Mouse (Mus musculus) bone marrow macrophage, adult 2 months (primary cell): ENCODE measurements around the gene Dnajc5. TPM values are rescaled to one million over a fixed set of nuclear protein-coding genes. Genes with fewer than 3 reads are reported as not detected.

ENCODE experiments used
- H3K27ac ChIP-seq: 2 replicates; pipeline ENCODE4 v1.5.1; 2012; ENCODE audit warnings: low read depth, low read length; ENCODE audit not compliant: insufficient read depth
- H3K4me1 ChIP-seq: 2 replicates; pipeline ENCODE4 v1.6.1; 2012; ENCODE audit warnings: low read length; ENCODE audit not compliant: control insufficient read depth, insufficient read depth
- H3K4me3 ChIP-seq: 2 replicates; pipeline ENCODE4 v1.5.1; 2012; ENCODE audit warnings: mild to moderate bottlenecking, low read length, moderate library complexity; ENCODE audit not compliant: insufficient read depth
- CTCF ChIP-seq: IDR thresholded peaks from 2 replicates; pipeline ENCODE4 v1.5.1; 2012; ENCODE audit warnings: low read depth, mild to moderate bottlenecking, low read length, moderate library complexity
- POLR2A ChIP-seq: IDR thresholded peaks from 2 replicates; pipeline ENCODE4 v1.6.1; 2012; ENCODE audit warnings: mild to moderate bottlenecking, low read depth, low read length, borderline replicate concordance
- polyA plus RNA-seq: library from polyadenylated mRNA; stranded (reverse); fragments of >200 nt; gene quantifications from 2 replicates; pipeline ENCODE4 v1.2.4, GENCODE M21; 2012; ENCODE audit not compliant: missing spikeins, insufficient read depth, insufficient read length

Dnajc5 gene
- polyA plus RNA-seq, 1 experiment = 71.7 TPM

DNA sequence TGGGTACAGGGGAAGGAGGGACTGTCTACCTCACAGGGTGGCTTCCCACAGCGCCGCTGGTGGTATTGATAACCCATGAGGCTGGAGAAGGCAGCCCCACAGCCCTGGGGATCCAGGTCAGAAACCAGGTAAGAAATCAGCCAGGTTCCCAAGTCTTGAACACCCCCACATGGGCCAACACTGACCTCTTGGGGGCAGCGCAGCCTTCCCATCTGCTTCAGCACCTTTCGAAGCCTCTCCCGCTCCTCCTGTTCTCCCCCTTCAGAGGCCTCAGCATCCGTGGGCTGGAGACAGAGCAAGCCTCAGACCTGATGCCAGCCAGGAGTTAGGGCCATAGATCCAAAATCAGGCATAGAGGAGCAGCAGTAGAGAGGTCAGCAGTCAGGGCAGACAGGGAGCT lies 67.5 kb downstream of the Dnajc5 start:
- Histone ChIP-seq H3K4me1 (peaks cover 4% of the 10 kb centered on the region; the same call in 1 of the 2 replicates), H3K27ac (no peak overlapping the region), H3K4me3 (no peak overlapping the region)
- TF ChIP-seq CTCF (no peak), POLR2A (no peak)

DNA sequence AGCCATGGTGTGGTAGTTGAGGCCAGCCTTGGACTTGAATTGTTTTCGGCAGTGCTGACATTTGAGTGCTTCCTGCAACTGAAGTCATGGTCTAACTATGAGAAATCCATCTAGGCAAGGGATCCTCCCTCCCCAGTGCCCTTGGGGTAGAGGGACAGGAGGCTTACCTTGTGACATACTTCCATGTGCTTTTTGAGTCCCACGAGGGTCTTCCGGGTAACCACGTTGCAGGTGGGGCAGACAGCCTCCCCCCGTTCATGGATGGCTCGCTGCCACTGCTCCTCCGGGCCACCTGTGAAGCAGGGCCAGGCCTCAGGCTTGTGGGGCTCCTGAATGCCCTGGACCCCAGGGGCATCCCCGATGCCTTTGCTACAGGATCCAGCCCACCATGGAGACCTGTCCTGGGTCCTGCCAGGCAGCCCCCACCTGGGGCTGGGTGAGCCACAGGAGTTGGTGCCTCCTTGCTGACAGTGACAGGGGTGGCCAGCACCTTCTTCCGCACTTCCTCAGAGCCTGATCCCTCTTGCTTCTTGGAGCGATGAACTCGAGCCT lies 68.0 kb downstream of the Dnajc5 start:
- Histone ChIP-seq H3K4me3 (no peak overlapping the region), H3K4me1 (peaks cover 5% of the 10 kb centered on the region; the same call in 1 of the 2 replicates), H3K27ac (no peak overlapping the region)
- TF ChIP-seq CTCF (no peak), POLR2A (no peak)

DNA sequence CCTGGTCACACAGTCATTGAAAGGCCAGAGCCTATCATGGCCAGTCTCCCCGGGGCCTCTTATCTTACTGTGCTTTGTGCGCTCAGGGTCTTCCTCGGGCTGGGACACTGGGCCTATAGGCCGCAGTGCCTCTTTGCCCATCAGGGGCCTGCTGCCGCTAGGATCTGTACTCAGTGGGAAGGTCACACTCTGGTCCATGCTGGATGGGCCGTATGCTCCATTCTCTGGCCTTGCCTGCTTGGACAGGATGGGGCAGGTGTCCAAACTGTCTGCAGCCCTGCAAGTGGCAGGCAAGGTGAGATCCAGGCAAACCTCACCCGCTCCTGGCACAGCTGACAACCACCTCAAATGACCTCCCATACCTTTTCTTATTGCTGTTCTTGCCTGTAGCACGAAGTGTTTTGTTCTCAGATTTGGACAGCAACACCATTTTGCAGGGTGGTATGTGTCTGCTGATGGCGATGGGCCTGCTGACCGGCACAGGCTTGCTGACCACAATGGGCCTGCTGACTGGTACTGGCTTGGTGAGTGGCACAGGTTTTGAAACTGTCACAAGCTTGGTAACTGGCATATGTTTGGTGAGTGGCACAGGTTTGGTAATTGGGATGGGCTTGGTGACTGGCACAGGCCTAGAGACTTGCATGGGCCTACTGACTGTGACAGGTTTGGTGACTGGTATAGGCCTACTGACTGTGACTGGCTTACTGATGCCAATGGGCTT lies 68.9 kb downstream of the Dnajc5 start:
- no peak overlapping the region for H3K27ac ChIP-seq
- TF ChIP-seq CTCF = no peak
- no peak for TF ChIP-seq POLR2A
- H3K4me1 ChIP-seq = peaks cover 9% of the 10 kb centered on the region
- no peak overlapping the region for H3K4me3 ChIP-seq

DNA sequence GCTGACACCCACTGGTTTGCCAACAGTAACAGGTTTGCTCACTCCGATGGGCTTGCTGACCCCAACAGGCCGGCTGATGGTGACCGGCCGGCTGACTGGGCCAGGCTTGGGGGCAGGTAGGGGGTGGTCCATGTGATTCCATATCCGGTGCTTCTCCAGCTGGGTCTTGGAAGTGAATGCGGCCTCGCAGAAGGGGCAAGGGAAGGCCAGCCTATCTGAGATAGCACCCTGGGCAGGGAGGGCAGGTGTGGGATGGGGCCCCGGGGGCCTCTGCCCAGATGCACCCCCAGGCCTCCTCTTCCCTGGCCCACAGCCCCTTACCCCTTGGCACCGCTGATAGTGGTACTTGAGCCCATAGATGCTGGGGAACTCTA lies 69.4 kb downstream of the Dnajc5 start:
- H3K4me3 ChIP-seq = no peak overlapping the region
- no peak overlapping the region for H3K27ac ChIP-seq
- TF ChIP-seq POLR2A = no peak
- H3K4me1 ChIP-seq = peaks cover 9% of the 10 kb centered on the region

DNA sequence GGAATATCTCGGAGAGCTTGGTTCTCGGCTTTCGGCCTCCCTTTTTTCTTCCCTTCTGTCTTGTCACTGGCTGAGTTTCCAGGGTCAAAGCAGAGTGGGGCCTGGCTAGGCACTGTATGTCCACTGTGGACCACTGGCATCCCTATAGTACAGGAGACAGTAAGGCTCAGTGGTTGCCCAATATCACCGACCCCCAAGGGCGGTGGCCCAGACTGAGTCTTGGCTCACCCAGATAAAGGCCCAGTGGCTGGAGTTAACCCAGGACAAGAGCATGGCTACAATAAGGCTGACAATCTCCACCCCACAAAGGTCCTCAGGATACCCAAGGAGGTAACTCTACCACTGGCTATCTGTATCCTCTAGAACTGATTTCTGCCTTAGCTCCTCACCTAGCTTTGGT lies 70.2 kb downstream of the Dnajc5 start:
- no peak overlapping the region for H3K27ac ChIP-seq
- peaks cover 9% of the 10 kb centered on the region for H3K4me1 ChIP-seq
- no peak for TF ChIP-seq CTCF
- TF ChIP-seq POLR2A = no peak
- no peak overlapping the region for H3K4me3 ChIP-seq

DNA sequence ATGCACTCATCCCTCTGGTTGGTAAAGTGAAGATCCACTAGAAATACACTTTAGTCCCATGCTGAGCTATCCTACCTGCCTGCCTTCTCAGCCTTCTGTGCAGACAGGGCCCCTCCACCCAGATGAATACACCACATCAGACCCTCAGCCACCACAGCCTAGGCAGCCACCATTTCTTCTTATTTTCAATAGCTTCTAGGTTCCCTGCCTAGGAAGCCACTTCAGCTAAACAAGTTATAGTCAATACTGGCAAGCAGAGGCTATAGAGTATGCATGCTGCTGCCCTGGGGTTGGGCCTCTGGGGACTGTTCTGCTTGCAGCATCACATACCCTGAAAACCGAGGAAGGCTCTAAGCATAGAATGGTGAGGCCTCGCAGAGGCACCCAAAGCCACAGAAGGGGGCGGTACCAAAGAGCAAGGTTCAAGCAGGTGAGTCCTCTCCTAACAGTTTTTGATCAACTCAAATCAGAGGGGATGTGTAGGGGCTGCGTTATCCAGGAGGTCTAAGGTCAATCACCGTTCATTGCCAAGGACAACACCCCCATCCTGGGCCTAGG lies 71.3 kb downstream of the Dnajc5 start, which contains the start of gene Prpf6:
Prpf6 (plus strand) TSS at position 341 of the 558 bp plus-strand sequence.
- Histone ChIP-seq H3K4me3 (peak within 1 kb of the TSS; percentile 82), H3K4me1 (peaks cover 9% of the 10 kb centered on the region), H3K27ac (peak within 1 kb of the TSS; percentile 43)
- no peak for TF ChIP-seq CTCF
- TF ChIP-seq POLR2A = no peak

DNA sequence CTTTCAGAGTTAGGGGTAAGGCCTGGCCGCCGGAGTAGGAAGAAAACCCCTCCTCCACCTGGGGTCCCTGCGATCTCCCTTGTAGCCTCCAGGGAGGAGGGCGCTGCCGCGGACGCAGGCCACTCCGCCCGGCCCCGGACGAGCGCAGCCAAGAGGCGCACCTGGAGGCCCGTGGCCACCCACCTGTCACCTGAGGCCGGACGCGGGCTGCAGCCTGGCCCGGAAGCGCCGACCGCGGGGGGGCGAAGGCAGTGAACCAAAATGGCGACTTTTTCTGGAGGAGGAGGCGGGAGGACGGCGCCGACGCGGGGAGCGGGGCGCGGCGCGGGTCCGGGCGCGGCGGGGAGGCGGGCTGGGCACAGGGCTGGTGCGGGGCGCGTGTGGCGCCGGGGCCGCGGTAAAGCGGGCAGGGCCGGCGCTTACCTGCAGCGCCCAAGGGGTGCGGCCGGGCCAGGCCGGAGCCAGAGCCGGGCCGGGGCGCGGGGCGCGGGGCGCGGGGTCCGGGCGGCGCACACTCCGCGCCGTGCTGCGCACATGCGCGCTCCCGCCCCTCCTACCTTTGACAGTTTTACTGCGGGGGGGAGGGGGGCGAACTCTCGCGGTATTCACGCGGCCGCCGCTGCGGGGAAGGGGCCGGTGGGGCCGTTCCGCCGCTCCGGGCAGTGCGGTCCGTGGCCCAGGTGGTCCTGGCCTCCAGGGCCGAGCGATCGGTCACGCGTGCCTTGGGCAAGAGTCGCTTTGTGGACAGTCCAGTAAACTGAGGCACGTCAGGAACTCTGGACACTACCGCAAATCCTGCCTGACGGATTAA lies 72.2 kb downstream of the Dnajc5 start, which contains the start of gene Zfp512b:
Zfp512b (minus strand) TSS at position 573 of the 811 bp plus-strand sequence.
- H3K4me1 ChIP-seq = peaks cover 11% of the 10 kb centered on the region
- H3K27ac ChIP-seq = peak within 1 kb of the TSS; percentile 43
- H3K4me3 ChIP-seq = peak within 1 kb of the TSS; percentile 82
- TF ChIP-seq POLR2A (0 out of 2 replicates have a peak, but pooled peaks have one; percentile 6), CTCF (no peak)

DNA sequence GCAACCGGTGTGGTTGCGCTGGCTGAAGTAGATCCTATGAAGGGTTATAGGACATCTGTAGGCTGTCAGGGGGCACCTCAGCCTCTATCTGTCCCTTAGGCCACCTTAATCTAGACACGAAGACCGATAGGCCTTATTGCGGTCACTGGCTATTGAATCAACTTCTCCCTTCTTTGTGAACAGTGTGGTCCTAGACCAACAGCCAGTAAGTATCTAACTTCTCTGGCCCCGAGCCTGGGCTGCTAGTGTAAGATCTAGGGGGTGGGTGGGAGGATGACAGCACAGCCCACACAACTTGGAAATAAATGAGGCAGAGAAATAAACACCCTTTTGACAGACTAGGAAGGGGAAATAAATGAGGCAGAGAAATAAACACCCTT lies 72.7 kb downstream of the Dnajc5 start:
- H3K27ac ChIP-seq = peak overlapping the region; percentile 43

DNA sequence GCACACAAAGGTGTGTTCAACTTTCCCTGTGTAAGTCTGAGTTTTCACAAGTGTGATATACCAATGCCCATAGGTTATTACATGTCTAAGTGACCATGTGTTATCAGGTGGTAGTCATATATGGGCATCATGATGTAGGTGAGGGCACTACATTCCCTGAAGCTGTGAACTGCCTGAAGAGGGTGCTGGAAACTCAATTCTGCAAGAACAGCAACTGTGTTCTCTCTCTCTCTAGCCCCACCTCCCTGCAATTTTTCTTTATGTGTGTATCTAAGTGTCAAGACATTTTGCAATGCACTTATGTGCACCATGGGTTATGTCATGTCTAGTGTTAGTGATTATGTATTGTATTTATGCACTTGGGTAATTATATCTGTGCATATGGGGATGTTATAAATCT lies 73.7 kb downstream of the Dnajc5 start:
- no peak overlapping the region for H3K4me3 ChIP-seq
- no peak overlapping the region for H3K27ac ChIP-seq
- TF ChIP-seq CTCF (no peak), POLR2A (no peak)
- peaks cover 19% of the 10 kb centered on the region for H3K4me1 ChIP-seq

More for the DNA sequence above, 72.7 kb downstream of the Dnajc5 start:
- peaks cover 16% of the 10 kb centered on the region for H3K4me1 ChIP-seq
- H3K4me3 ChIP-seq = peak overlapping the region; percentile 82
- TF ChIP-seq POLR2A (no peak), CTCF (no peak)
